Comparison of ENCODE assay signal across 11 mouse cellular contexts in genomic region chr9:65179817-65180624, GRCm38 (mm10). TPM values are rescaled to one million over a fixed set of nuclear protein-coding genes. Genes with fewer than 3 reads are reported as not detected.
DNase-seq lines count a peak whose midpoint lies in the region; ATAC-seq and TF ChIP-seq lines count a peak whose summit lies in the region.
"Had no signal": no experiment of that assay in that cellular context is flagged by ENCODE, and none has a peak within 500 bp of the region (broad histone marks: within the 10 kb centered on the region; RNA-seq: fewer than 3 reads in every experiment).

No protein-coding gene starts in this region.

- H3K4me3 ChIP-seq in kidney, postnatal 0 days (replicated peaks; ENCODE audit: low read depth, low read length): no peak overlapping the region
- H3K4me3 ChIP-seq in forebrain, embryonic 10.5 days: no peak overlapping the region
- no peak overlapping the region for H3K4me3 ChIP-seq in limb, embryonic 15.5 days
- no peak overlapping the region for H3K4me3 ChIP-seq in stomach, embryonic 14.5 days (ENCODE audit: low read depth, low read length)
- H3K4me3 ChIP-seq: lung, embryonic 15.5 days had no signal

- H3K4me1 ChIP-seq in kidney, postnatal 0 days (replicated peaks; ENCODE audit: insufficient read depth, low read length): peaks cover 25% of the 10 kb centered on the region
- peaks cover 82% of the 10 kb centered on the region for H3K4me1 ChIP-seq in forebrain, embryonic 10.5 days
- peaks cover 34% of the 10 kb centered on the region for H3K4me1 ChIP-seq in limb, embryonic 15.5 days
- H3K4me1 ChIP-seq in stomach, embryonic 14.5 days (ENCODE audit: control insufficient read depth, insufficient read depth, low read length): peaks cover 43% of the 10 kb centered on the region

- no peak overlapping the region for H3K27ac ChIP-seq in kidney, postnatal 0 days
- H3K27ac ChIP-seq in forebrain, embryonic 10.5 days: peak overlapping the region; percentile 92
- no peak overlapping the region for H3K27ac ChIP-seq in limb, embryonic 15.5 days
- H3K27ac ChIP-seq in stomach, embryonic 14.5 days (ENCODE audit: low read length): no peak overlapping the region

- DNase-seq in kidney, postnatal 0 days (ENCODE audit: low spot score): no peak
- DNase-seq in kidney, postnatal 14 days: no peak
- no peak for DNase-seq in forebrain, embryonic 10.5 days (ENCODE audit: extremely low spot score, low spot score)
- no peak for DNase-seq in spleen, postnatal 10 days (ENCODE audit: low spot score in 2 of 2)
- DNase-seq in cerebellum, postnatal 4 days (ENCODE audit: low spot score in 2 of 2): no peak
- DNase-seq in gastrocnemius, postnatal 4 days (ENCODE audit: low spot score in 2 of 2): no peak
- DNase-seq: cerebellum, adult 9-11 months; spleen, adult 18-20 months had no signal

- 28% methylated on average over 17 of the region's 17 CpGs for WGBS in kidney, postnatal 0 days
- 36% methylated on average over 17 of the region's 17 CpGs for WGBS in forebrain, embryonic 10.5 days
- 27% methylated on average over 17 of the region's 17 CpGs for WGBS in limb, embryonic 15.5 days
- 33% methylated on average over 17 of the region's 17 CpGs for WGBS in stomach, embryonic 14.5 days

- no peak for TF ChIP-seq CTCF in kidney, postnatal 0 days (IDR thresholded peaks at IDR 0.05; ENCODE audit: low read depth)

- no peaks in the 10 kb centered on the region; the same call in 1 of the 2 replicates for H3K27me3 ChIP-seq in kidney, postnatal 0 days (ENCODE audit: insufficient read depth, low read length)
- H3K27me3 ChIP-seq in forebrain, embryonic 10.5 days (ENCODE audit: poor library complexity, severe bottlenecking): peaks cover 36% of the 10 kb centered on the region
- H3K27me3 ChIP-seq in limb, embryonic 15.5 days: peaks cover 57% of the 10 kb centered on the region
- H3K27me3 ChIP-seq in stomach, embryonic 14.5 days (ENCODE audit: control insufficient read depth, insufficient read depth, low read length): no peaks in the 10 kb centered on the region
- H3K27me3 ChIP-seq: lung, embryonic 15.5 days had no signal

- no peak overlapping the region for H3K9ac ChIP-seq in kidney, postnatal 0 days (ENCODE audit: low read depth, low read length)
- H3K9ac ChIP-seq in limb, embryonic 15.5 days: no peak overlapping the region
- no peak overlapping the region for H3K9ac ChIP-seq in stomach, embryonic 14.5 days (replicated peaks; ENCODE audit: low read depth, low read length)
- H3K9ac ChIP-seq: lung, embryonic 15.5 days had no signal

- ATAC-seq in kidney, postnatal 0 days (replicated peaks; ENCODE audit: low FRiP score, low read depth): peak; percentile 20; the same call in 1 of the 2 replicates
- no peak for ATAC-seq in limb, embryonic 15.5 days (ENCODE audit: insufficient number of reproducible peaks, low FRiP score, low TSS enrichment, low read depth)
- no peak for ATAC-seq in stomach, embryonic 14.5 days (ENCODE audit: insufficient number of reproducible peaks, insufficient read depth, low FRiP score, low read depth)

- no peaks in the 10 kb centered on the region for H3K36me3 ChIP-seq in kidney, postnatal 0 days (ENCODE audit: insufficient read depth, low read length)
- peaks cover 95% of the 10 kb centered on the region for H3K36me3 ChIP-seq in forebrain, embryonic 10.5 days (replicated peaks)
- no peaks in the 10 kb centered on the region for H3K36me3 ChIP-seq in limb, embryonic 15.5 days
- no peaks in the 10 kb centered on the region for H3K36me3 ChIP-seq in stomach, embryonic 14.5 days (ENCODE audit: control insufficient read depth, insufficient read depth, low read length)
- H3K36me3 ChIP-seq: lung, embryonic 15.5 days had no signal

- peak overlapping the region; percentile 30; the same call in 1 of the 2 replicates for H3K4me2 ChIP-seq in kidney, postnatal 0 days (ENCODE audit: low read length)
- peak overlapping the region; percentile 17; the same call in 1 of the 2 replicates for H3K4me2 ChIP-seq in limb, embryonic 15.5 days
- 0 out of 2 replicates have a peak overlapping the region, but pooled peaks have one; percentile 5 for H3K4me2 ChIP-seq in stomach, embryonic 14.5 days (replicated peaks; ENCODE audit: low read depth, low read length)

- no peaks in the 10 kb centered on the region for H3K9me3 ChIP-seq in kidney, postnatal 0 days (replicated peaks; ENCODE audit: low read length)
- H3K9me3 ChIP-seq in forebrain, embryonic 10.5 days: no peaks in the 10 kb centered on the region
- no peaks in the 10 kb centered on the region for H3K9me3 ChIP-seq in limb, embryonic 15.5 days
- H3K9me3 ChIP-seq in stomach, embryonic 14.5 days (ENCODE audit: control insufficient read depth, low read depth, low read length): no peaks in the 10 kb centered on the region
- H3K9me3 ChIP-seq: lung, embryonic 15.5 days had no signal

RNA-seq across cellular contexts. Expression of gene Parp16, which starts 15.1 kb away (rescaled TPM):
- polyA plus RNA-seq in kidney, postnatal 0 days (2015; fragmentation: Nextera tagmentation; extraction: Ambion mirVana): 8.4 and 8.6 TPM in 2 replicates
- 7.0 and 8.5 TPM in 2 replicates for polyA plus RNA-seq in forebrain, embryonic 10.5 days (2016; fragmentation: Nextera tagmentation; extraction: Ambion mirVana)
- polyA plus RNA-seq in limb, embryonic 15.5 days (2015; fragmentation: Nextera tagmentation; extraction: Ambion mirVana): 6.8 and 7.4 TPM in 2 replicates
- polyA plus RNA-seq in stomach, embryonic 14.5 days (2014; fragmentation: Nextera tagmentation; extraction: Ambion mirVana): 6.0 and 6.4 TPM in 2 replicates
- total RNA-seq in gastrocnemius, postnatal 4 days (2021): 1 to 10 TPM; 8.3 to 9.1 TPM

RNA-seq across cellular contexts. Expression of gene Igdcc3, which starts 39.0 kb away (rescaled TPM):
- 2.2 and 2.4 TPM in 2 replicates for polyA plus RNA-seq in kidney, postnatal 0 days (2015; fragmentation: Nextera tagmentation; extraction: Ambion mirVana)
- 208 and 246 TPM in 2 replicates for polyA plus RNA-seq in forebrain, embryonic 10.5 days (2016; fragmentation: Nextera tagmentation; extraction: Ambion mirVana)
- polyA plus RNA-seq in limb, embryonic 15.5 days (2015; fragmentation: Nextera tagmentation; extraction: Ambion mirVana): 0.43 and 0.52 TPM in 2 replicates
- 2.0 and 2.7 TPM in 2 replicates for polyA plus RNA-seq in stomach, embryonic 14.5 days (2014; fragmentation: Nextera tagmentation; extraction: Ambion mirVana)
- total RNA-seq in gastrocnemius, postnatal 4 days (2021): under 1 TPM; 0.88 to 0.91 TPM

Comparison
In these comparisons a context has a peak if more than half of its experiments do, and no peak if none do; other contexts are left out.
1. RNA of gene Igdcc3, which starts 39.0 kb away (polyA plus RNA-seq): 208 to 246 TPM in forebrain, embryonic 10.5 days; 2.2 to 2.4 TPM in kidney, postnatal 0 days, 2.0 to 2.7 TPM in stomach, embryonic 14.5 days and 0.43 to 0.52 TPM in limb, embryonic 15.5 days; every median in the first group is over 10 times any median in the second.
2. Peak in every context shown above with its lines, with median percentiles within 50 percentile points of each other: H3K4me2 ChIP-seq.